Mouse (Mus musculus): ENCODE measurements at regions not wholly inside any gene's neighbourhood (a gene's known extent, or its start where the extent isn't known, plus 50 kb on each side); places are given as distances from the start of the nearest gene placed in this dataset.
"Not testable (repeated sequence)": the region's sequence is repeated elsewhere in the genome, so short reads cannot be mapped to it uniquely, and the experiment has no call there.

DNA sequence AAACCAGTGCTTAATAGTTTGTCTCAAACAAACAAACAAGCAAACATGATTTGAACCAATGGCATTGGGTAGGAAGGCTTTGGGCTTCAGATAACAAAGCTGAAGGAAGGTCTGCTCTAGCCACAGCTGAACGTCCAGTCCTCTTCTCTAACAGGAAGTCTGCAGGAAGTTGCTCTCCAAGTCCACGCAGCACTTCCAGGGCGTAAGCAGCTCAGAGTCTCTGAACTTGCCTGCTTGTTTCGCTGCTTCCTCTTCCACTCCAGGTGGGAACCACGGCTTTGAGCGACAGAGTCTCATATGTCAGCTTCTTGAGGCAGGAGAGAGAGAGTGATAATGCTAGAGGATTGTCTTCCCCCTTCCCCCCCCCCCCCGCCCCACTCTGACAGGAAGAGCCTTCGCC lies 123.6 kb downstream of the Tnfrsf21 start:
- DNase-seq (ENCODE audit: extremely low read depth, low read depth, low spot score) = no peak

DNA sequence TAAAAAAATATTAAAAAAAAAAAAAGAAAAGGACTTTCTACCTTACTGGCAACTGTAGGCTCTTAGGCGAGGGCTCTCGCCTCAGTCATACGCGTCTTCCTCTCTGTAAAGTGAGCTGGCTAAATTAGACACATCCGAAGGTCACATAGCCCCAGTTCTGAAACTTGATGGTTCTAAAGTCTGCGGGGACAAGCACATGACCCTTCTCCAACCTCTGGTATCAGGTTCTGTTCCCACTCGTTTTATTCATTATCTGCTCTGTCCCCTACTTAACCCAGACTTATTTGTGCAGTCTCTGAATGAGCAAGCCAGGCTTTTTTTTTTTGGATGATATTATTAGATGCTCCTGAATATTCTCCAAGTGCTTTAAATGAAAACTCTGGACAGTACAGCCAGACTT lies 125.4 kb downstream of the Tnfrsf21 start:
- no peak for DNase-seq (ENCODE audit: extremely low read depth, low read depth, low spot score)

DNA sequence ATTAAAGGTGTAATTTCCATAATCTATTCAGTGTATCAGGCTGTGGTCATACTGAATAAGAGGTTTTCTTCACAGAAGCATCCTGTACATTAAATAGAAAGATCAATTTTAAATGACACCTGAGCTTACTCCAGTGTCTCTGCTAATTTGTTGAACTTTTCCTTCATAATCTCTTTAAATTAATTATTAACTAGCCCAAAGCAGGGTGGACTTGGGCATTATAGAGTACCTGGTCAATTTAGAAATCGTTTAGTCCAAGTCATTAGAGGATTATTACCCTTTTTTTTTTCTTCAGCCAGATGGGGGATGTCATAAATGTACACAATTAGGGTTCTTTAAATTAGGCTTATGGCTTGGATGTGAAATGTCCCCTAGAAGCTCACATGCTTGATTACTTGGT lies 124.4 kb upstream of the Adgrf1 start:
- no peak for DNase-seq (ENCODE audit: extremely low read depth, low read depth, low spot score)

DNA sequence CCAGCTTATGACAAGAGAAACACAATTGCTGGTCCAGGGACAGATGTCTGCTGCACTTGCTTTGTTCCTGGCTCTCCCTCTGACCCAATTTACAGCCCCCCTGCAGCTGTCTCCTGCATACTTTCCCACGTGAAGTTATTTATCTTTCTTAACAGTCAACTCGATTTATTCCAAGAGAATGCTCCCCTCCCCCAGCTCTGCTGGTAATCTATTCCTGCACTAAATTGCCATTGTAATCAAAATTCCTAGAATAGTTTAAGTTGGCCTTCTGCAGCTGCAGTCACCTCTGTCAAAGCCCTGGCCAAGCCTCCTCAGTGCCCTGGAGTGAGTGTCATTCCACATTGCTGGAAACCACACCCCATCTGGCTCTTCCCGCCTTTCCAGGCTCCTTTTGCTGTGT lies 122.2 kb upstream of the Adgrf1 start:
- no peak for DNase-seq (ENCODE audit: extremely low read depth, low read depth, low spot score)

DNA sequence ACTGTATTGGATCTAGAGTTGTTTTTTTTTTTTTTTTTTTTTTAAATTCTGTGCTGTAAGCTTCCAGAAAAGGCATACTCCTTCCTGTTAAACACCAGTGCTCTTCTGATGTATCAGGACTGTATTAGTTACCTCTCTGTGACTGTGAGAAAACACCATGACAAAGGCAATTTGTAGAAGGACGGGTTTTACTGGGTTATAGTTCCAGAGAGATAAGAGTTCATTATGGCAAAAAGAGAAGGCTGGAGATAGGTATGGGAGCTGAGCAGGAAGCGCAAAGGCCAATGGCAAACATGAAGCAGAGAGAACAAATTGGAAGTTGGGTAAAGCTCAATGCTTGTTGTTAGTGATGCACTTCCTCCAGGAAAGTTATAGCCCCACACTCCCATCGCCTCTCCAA lies 117.5 kb upstream of the Adgrf1 start:
- DNase-seq (ENCODE audit: extremely low read depth, low read depth, low spot score) = no peak

DNA sequence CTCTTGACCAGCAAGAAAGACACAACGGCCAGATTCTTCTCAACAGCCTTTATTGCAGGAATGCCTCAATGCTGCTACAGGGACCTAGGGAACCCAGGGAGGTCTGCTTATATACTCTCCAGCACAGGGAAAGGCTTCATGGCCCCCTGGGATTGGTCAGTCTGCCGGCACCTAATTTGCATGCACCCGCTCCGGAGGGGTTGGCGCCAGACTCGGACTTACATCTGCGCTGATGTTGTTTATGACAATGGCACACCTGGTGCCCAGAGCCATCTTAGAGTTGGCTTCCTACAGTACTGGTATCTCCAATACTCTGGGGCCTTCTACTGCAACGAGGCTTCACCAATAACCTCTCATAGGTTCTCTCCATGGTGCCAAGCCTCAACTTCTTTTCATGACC lies 114.9 kb upstream of the Adgrf1 start:
- DNase-seq (ENCODE audit: extremely low read depth, low read depth, low spot score) = not testable (repeated sequence)

DNA sequence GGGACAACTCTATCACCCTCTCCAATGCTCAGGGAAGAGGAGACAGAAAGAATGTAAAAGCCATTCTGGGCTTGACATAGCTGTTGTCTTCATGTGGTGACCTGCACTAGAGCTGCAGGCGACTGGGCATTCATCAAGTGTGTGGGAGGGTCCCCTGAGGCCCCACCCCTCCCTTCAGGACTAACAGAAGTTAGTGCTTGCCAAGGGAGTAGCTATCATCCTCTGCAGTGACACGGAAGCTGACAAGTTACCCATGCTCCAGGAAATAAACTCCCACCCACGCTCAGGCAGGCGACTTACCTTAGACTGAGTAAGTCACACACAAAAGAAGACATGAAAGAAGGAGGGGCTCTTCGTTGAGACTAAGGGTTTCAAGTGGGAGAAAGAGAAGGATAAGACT lies 114.0 kb upstream of the Adgrf1 start:
- DNase-seq (ENCODE audit: extremely low read depth, low read depth, low spot score) = peak; percentile 83

DNA sequence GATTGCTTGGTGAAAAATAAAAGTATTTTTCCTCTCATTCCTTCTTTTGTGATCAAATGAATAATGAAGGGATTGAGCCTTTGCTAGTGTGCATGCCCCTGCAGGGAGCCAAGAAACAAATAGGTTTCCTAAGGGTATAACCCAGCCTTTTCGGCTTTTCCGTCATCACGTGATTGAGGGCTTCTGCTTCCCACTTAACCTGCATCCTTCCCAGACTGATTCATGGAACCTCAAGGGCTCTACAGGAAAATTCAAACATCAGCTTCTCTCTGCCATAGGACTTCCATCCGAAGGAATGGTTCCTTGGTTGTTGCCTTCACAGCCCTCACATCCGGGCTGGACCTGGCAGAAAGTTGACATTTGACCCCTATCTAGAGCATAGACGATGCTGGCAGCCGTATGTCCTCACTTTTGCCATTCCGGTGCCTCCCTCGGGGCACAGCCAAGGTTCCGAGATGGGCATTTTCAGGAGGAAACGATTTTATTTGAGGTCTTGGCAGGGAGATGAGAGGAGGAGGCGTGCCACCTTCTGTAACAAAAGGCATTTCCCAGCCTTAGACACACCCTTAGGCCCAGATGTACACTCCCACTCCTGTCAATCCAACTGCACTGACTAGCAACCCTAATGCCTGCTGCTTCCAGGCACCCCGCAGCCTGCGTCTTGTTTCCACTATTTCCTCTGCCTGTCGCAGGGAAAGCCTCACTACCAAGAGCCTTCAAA lies 112.2 kb upstream of the Adgrf1 start:
- no peak for DNase-seq (ENCODE audit: extremely low read depth, low read depth, low spot score)

DNA sequence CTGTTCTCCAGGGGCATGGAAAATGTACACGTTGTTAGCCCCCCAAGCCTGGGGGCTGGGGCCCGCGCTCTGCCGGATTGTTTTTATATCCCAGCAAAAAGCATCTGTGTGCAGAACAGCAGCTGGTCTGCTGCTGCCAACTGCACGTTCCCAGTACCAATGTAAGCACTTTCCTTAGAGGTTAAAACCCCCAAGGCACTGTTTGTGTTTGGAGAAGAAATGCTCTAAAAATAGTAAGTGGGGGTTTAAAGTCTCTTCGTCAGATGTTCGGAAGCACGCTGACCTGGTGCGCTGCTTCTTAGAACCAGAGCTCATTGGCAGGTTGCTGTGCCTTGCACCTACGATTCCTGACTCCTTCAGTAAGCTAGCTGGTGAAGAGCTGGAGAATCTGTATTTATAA lies 111.4 kb upstream of the Adgrf1 start:
- DNase-seq (ENCODE audit: extremely low read depth, low read depth, low spot score) = no peak

DNA sequence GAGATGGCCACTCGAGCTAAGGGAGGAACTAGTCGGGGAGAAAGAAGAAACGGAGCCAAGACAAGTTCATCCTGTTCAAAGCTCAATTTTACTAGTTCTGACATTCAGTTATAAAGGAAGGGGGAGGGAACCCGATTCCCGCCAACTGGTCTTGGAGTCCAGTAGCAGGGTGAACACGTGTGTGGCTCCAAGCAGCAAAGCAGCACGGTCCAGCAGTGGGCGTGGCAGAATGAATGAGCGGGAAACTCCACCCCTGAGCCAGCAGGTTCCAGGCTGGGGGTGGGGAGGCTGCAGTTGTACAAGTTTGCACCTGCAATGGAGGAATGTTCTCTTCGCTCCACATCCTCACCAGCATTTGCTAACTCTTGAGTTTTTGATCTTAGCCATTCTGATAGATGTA lies 108.8 kb upstream of the Adgrf1 start:
- not testable (repeated sequence) for DNase-seq (ENCODE audit: extremely low read depth, low read depth, low spot score)

DNA sequence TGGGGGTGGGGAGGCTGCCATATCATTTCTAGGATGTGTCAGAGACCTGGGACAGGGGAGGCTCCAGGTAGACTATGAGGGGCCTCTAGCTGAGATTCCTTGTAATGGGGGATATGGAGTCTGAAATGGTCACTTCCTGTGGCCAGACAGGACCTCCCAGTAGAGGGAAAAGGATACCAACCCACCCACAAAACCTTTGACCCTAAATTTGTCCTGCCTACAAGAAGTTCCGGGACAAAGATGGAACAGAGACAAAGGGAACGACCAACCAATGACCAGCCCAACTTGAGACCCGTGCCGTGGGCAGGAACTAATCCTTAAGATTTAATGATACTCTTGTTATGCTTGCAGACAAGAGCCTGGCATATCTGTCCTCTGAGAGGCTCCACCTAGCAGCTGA lies 107.0 kb upstream of the Adgrf1 start:
- no peak for DNase-seq (ENCODE audit: extremely low read depth, low read depth, low spot score)

DNA sequence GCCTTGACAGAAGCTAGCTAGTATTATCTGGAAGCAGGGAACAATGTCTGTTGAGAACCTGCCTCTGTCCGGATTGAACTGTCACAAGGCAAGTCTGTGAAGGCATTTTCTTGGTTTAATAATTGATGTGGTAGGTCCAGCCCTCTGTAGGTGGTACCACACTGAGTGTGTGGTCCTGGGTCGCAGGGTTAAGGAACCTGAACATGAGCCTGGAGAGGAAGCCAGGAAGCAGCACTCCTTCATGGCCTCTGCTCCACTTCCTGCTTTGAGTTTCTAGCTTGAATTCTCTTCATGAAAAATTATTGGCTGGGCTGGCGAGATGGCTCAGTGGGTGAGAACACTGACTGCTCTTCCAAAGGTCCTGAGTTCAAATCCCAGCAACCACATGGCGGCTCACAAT lies 104.0 kb upstream of the Adgrf1 start:
- DNase-seq (ENCODE audit: extremely low read depth, low read depth, low spot score) = no peak

DNA sequence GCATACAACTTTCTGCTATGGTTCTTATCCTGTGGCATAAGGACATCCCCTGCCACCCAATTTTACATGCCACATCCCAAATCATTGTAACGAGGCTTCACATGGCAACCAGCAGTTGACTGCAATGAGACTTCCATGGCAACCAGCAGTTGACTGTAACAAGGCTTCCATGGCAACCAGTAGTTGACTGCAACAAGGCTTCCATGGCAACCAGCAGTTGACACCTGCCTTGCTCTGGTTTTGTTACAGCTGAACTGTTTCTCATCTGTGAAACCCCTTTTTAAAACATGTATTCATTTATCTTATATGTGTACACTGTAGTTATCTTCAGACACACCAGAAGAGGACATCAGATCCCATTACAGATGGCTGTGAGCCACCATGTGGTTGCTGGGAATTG lies 100.7 kb upstream of the Adgrf1 start:
- no peak for DNase-seq (ENCODE audit: extremely low read depth, low read depth, low spot score)

DNA sequence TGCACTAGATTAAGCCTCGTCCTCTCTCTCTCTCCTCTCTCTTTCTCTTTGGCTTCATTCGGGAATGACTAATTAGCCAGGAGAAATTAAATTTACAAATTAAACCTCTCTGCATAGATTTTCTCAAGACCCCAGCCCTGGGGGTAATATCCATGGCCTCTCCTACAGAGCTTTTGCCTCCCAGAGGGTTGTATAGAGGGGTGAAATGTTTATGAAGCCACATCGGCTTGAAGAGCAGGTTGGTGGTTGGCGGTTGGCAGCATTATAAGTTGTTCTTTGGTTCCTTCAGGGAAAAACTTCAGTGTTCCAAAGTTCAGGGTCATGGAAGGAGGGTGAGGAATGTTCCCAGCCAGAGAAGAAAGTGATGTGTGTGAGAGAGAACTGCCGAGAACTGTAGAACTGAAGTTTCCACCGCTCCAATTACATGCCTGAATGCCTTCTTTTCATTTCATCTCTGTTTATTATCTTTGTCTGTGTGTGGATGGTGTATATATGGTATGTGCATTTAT lies 97.4 kb upstream of the Adgrf1 start:
- no peak for DNase-seq (ENCODE audit: extremely low read depth, low read depth, low spot score)

DNA sequence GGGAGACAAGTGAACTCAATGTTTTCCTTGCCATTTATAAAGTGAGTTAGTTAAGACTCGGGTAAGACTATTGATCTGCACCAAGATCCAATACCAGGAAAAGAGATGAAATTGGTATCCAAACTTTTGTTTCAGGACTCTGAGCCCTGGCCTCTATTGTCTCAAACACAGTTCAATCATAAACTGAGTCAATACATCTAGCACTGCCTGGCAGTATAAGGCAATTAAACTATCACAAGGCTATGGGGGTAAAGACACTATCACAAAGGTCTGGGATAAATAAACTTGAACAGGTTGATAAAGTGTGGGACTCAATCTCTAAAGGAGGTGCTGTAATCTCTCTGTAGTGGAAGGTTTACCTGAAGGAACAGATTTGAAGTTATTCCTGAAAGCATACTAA lies 95.3 kb upstream of the Adgrf1 start:
- DNase-seq (ENCODE audit: extremely low read depth, low read depth, low spot score) = no peak

DNA sequence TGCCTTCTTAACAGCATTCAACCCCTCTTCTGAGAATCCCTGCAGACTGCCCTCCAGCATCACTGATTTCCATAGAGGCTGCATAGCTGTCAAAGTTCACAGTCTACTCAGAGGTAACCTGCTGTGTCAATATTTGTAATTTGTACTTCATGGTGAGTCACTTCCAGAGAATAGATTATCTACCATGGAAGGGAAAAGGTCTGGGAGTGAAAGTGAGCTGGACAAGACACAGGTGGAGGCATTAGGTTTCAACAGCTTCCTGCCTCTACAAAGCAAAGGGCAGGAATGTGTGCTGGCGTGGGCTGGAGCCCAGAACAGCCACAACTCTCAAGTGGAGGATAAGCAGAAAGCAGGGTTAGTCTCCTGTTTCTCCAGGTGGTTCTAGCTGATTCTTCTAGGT lies 92.9 kb upstream of the Adgrf1 start:
- no peak for DNase-seq (ENCODE audit: extremely low read depth, low read depth, low spot score)

DNA sequence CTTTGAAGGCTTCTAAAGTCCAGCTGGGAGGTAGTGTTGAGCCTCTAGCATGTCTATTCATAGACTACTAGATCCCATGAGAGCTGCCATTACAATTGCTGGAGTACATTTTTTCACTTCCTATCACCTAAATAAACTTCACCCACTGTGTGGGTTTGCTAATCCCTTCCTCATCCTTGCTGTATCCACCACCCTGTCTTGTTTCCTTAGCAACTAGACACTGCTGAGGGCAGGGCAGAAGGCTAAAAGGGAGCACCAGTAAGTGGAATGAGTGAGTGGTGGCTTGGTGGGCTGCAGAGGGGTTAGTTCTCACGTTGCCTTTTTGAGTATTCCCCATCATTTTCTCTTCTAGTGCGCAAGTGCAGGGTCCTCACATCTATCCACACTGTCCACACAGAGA lies 80.1 kb upstream of the Adgrf1 start:
- no peak for DNase-seq (ENCODE audit: extremely low read depth, low read depth, low spot score)

DNA sequence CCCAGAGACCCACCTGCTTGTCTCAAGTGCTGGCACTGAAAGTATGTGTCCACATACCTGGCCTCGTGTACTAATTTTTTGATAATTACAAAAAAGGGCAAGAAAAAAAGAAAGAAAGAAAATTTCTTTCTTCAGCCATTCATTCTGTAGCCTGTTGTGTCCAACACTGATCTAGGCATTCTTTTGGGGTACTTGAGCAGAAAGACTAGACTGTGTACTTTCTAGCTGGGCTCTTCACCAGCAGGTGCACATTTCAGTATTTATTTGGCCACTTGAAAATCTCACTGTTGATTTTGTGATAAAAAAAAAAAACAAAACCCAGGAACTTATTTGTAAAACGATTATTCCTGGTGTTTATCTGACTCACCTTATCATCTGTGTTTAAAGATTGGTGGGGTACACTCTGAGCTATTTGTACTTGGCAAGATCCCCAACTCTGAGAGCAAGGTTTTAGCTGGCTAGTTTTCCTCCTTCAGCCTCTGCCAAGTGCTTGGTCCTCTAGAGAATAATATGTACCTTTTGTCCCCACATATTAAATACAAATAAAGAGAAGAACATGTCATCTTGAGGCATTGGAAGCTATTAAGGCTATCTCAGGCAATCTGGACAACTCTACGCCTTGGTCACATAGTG lies 79.2 kb upstream of the Adgrf1 start:
- no peak for DNase-seq (ENCODE audit: extremely low read depth, low read depth, low spot score)

DNA sequence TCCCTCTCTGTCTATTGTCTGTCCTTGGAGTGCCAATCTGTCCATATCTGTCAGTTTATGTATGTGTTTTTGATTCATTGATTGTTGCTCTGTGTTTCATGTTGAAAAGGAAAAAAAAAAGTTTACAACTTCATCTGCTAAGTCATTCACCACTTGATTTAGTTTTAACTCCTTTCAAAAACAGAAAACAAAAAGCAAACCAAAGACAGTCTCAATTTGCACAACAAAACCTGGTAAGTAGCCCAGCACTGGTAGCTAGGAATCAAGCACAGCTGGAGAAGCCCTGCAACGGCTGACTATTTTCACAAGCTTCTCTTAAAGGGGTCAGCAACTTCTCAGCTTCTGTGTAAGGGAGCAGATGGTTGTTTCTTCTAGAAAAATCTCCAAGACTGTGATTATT lies 72.9 kb upstream of the Adgrf1 start:
- DNase-seq (ENCODE audit: extremely low read depth, low read depth, low spot score) = no peak

DNA sequence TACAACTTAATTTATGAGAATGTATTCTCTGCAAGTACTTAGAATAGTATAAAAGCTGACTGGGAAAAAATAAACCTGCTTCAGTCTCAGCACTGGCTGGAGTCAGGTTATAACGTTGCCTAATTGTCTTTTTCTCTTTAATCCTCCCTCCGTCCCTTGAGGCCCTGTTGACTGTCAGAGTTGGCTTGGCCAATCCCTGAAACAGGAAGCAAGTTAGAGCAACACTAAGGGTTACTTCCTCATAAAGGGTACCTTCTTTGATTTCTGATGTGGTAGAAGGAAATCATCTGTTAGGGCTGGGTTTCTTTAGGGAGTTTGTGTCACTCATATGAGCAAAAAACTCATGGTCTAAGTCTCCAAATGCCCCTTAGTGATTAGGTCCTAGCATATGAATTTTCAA lies 69.3 kb upstream of the Adgrf1 start:
- no peak for DNase-seq (ENCODE audit: extremely low read depth, low read depth, low spot score)

DNA sequence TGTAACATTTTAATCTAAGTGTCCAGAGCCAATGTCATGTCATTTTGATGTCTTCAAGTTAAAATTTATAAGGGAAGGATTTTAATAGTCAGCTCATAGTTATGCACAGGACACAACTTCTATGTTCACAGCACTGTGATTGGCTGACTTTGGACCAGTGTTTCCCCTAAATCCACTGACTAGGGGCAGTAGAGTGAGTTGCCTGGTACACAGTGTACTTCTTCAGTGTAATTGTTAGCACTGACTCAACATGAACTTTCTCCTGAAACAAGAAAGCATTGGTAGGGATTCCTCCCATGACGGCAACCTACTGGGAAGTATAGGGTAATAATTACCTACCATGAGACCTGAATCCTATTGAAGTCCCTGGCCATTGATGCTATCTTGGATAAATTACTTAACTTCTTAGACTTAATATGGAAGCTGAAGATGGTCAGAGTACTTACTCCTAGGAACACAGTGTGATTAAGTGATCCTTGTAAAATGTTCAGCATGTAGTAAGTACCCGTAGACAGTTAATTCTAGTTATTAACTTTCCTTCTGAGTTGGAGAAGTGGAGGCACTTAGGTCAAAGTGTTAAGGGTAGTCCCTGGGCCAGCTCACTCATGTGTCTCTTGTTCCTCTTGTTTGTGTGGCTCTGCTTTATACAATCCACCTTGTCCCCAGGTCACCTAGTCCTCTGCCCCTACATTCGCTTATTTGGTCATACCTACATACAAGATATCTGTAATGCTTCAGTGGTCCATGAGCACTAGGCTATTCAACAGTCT lies 63.2 kb upstream of the Adgrf1 start:
- DNase-seq (ENCODE audit: extremely low read depth, low read depth, low spot score) = no peak

DNA sequence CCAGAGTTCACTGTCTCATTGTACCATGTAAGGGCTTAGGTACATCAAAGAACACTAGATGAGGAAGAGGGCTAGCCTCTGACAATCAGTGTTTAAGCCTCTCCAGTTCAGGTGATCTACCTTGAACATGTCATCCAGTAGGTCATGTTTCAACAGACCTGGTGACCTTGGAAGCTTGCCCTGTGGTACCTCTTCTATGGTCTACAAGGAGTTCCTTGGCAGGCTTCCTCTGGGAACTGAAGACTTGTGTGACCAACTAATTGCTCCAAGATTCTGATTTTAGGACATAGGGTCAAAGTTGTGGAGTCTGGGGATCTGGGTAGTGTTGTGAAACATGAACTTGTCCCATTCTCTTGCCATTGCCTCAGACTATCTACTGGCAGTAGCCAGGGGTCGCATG lies 60.4 kb upstream of the Adgrf1 start:
- no peak for DNase-seq (ENCODE audit: extremely low read depth, low read depth, low spot score)
